Mouse (Mus musculus) cerebellum, adult (tissue): ENCODE data around the gene Ndufa6.
"Not testable (repeated sequence)": the region's sequence is repeated elsewhere in the genome, so short reads cannot be mapped to it uniquely, and the experiment has no call there.

Experiments
- ATAC-seq: cut with Nextera tagmentation; 2 replicates; pipeline ENCODE4 v1.9.2; 2017; ENCODE audit warnings: mild to moderate bottlenecking, moderate library complexity, mixed read lengths; ENCODE audit not compliant: insufficient number of reproducible peaks, low FRiP score, low TSS enrichment

Gene Ndufa6

GRCm38 (mm10) chr15:82368851-82369250 is 14.7 kb upstream of the Ndufa6 start:
- ATAC-seq = no peak

GRCm38 (mm10) chr15:82368146-82368545 is 14.0 kb upstream of the Ndufa6 start:
- no peak for ATAC-seq

GRCm38 (mm10) chr15:82364561-82364960 is 10.4 kb upstream of the Ndufa6 start:
- ATAC-seq = not testable (repeated sequence)

- ATAC-seq = not testable (repeated sequence)
Measured at GRCm38 (mm10) chr15:82363801-82364200, 9.7 kb upstream of the Ndufa6 start.

GRCm38 (mm10) chr15:82362234-82362633 is 8.1 kb upstream of the Ndufa6 start:
- no peak for ATAC-seq

GRCm38 (mm10) chr15:82361459-82362018 is 7.4 kb upstream of the Ndufa6 start:
- ATAC-seq = no peak

- ATAC-seq = no peak
Measured at GRCm38 (mm10) chr15:82358431-82359260, 4.5 kb upstream of the Ndufa6 start.

GRCm38 (mm10) chr15:82353745-82354113 is 393 bp downstream of the Ndufa6 start:
- peak; percentile 24; the same call in 1 of the 2 replicates for ATAC-seq

GRCm38 (mm10) chr15:82353078-82353744 is 911 bp downstream of the Ndufa6 start:
- ATAC-seq = no peak

GRCm38 (mm10) chr15:82351480-82351879 is 2.6 kb downstream of the Ndufa6 start:
- no peak for ATAC-seq

- ATAC-seq = no peak
Measured at GRCm38 (mm10) chr15:82350349-82350748, 3.8 kb downstream of the Ndufa6 start.

- ATAC-seq = no peak
Measured at GRCm38 (mm10) chr15:82348999-82349341, 5.2 kb downstream of the Ndufa6 start.

- no peak for ATAC-seq
Measured at GRCm38 (mm10) chr15:82348258-82348998, 5.7 kb downstream of the Ndufa6 start.

- no peak for ATAC-seq
Measured at GRCm38 (mm10) chr15:82347852-82348251, 6.3 kb downstream of the Ndufa6 start.

- ATAC-seq = no peak
Measured at GRCm38 (mm10) chr15:82347303-82347676, 6.8 kb downstream of the Ndufa6 start.

GRCm38 (mm10) chr15:82346580-82347302 is 7.4 kb downstream of the Ndufa6 start:
- no peak for ATAC-seq

GRCm38 (mm10) chr15:82345820-82346470 is 8.2 kb downstream of the Ndufa6 start:
- ATAC-seq = peak; percentile 95

- ATAC-seq = no peak
Measured at GRCm38 (mm10) chr15:82344971-82345370, 9.2 kb downstream of the Ndufa6 start.

GRCm38 (mm10) chr15:82343368-82344287 is 10.5 kb downstream of the Ndufa6 start:
- no peak for ATAC-seq
